Mouse (Mus musculus) kidney, adult 2 months (tissue): Measurements from ENCODE around the gene Pfn4. TPM values are rescaled to one million over a fixed set of nuclear protein-coding genes. Genes with fewer than 3 reads are reported as not detected.

ENCODE experiments used
- DNase-seq: peaks from one replicate; pipeline ENCODE4 v3.0.0; 2021
- H3K27ac ChIP-seq: fragments of 200-500 bp; 2 replicates; pipeline ENCODE4 v1.5.1; 2012; ENCODE audit warnings: low read depth, low read length, control low read depth, inconsistent platforms; ENCODE audit not compliant: insufficient read depth
- H3K27me3 ChIP-seq: fragments of 200-500 bp; replicated peaks from 2 replicates; pipeline ENCODE4 v1.6.1; 2012; ENCODE audit warnings: mild to moderate bottlenecking, moderate library complexity, low read length, inconsistent platforms; ENCODE audit not compliant: control insufficient read depth, insufficient read depth
- H3K36me3 ChIP-seq: fragments of 200-500 bp; 2 replicates; pipeline ENCODE4 v1.6.1; 2012; ENCODE audit warnings: mild to moderate bottlenecking, moderate library complexity, low read length, inconsistent platforms; ENCODE audit not compliant: control insufficient read depth, insufficient read depth
- H3K4me1 ChIP-seq: fragments of 200-500 bp; 2 replicates; pipeline ENCODE4 v1.6.1; 2011; ENCODE audit warnings: low read length; ENCODE audit not compliant: control insufficient read depth, insufficient read depth
- H3K4me3 ChIP-seq: fragments of 200-500 bp; 2 replicates; pipeline ENCODE4 v1.5.1; 2011; ENCODE audit warnings: mild to moderate bottlenecking, low read depth, low read length, control low read depth; ENCODE audit not compliant: insufficient read depth
- CTCF ChIP-seq: fragments of 200-500 bp; conservative IDR thresholded peaks from 2 replicates; pipeline ENCODE4 v1.5.1; 2011; ENCODE audit warnings: low read depth, mild to moderate bottlenecking, control low read depth, low read length, moderate library complexity, mixed read lengths; ENCODE audit not compliant: insufficient read depth, insufficient read length
- POLR2A ChIP-seq: fragments of 200-500 bp; IDR thresholded peaks from one replicate; pipeline ENCODE4 v1.6.1; 2011; ENCODE audit warnings: low read depth, low read length, control low read depth
- WGBS: fragments of 180-500 bp; shearing (Covaris S2); methylation state at CpG from one replicate; pipeline ENCODE4 v1.1.7; 2018; 5-methylcytosine and 5-hydroxymethylcytosine counted together
- polyA plus RNA-seq: library from polyadenylated mRNA; depleted of rRNA; stranded (reverse); fragments of >200 nt; gene quantifications from 2 replicates; pipeline ENCODE4 v1.2.3, GENCODE M21; 2012; rRNA removed

Pfn4 gene
- 0.81 and 0.91 TPM in 2 replicates for polyA plus RNA-seq

- no peaks in the 10 kb centered on the region for H3K27me3 ChIP-seq
- H3K4me3 ChIP-seq, result peak within 1 kb of the TSS; percentile 75
- H3K4me1 ChIP-seq, result peaks cover 4% of the 10 kb centered on the region; the same call in 1 of the 2 replicates
- H3K36me3 ChIP-seq, result no peaks in the 10 kb centered on the region
- peak within 1 kb of the TSS; percentile 93 for H3K27ac ChIP-seq
- TF ChIP-seq POLR2A (no peak), CTCF (peak; percentile 71)
- peak; percentile 98 for DNase-seq
- WGBS, result 2% methylated on average over 61 of the region's 61 CpGs
Measured at GRCm38 (mm10) chr12:4768492-4769332, at the start of gene Pfn4, which contains the start of gene Fam228b. Gene Pfn4 (plus strand): TSS chr12:4769022. Gene Fam228b (minus strand): TSS chr12:4769267.

GRCm38 (mm10) chr12:4719066-4719761 lies 49.6 kb upstream of the Pfn4 start:
- Histone ChIP-seq H3K4me3 (no peak overlapping the region), H3K27me3 (no peaks in the 10 kb centered on the region), H3K36me3 (no peaks in the 10 kb centered on the region), H3K4me1 (no peaks in the 10 kb centered on the region), H3K27ac (no peak overlapping the region)
- TF ChIP-seq CTCF, result no peak
- TF ChIP-seq POLR2A, result no peak
- no peak for DNase-seq
- WGBS, result 84% methylated on average over 13 of the region's 13 CpGs

- Histone ChIP-seq H3K36me3 (no peaks in the 10 kb centered on the region), H3K4me3 (no peak overlapping the region), H3K27me3 (no peaks in the 10 kb centered on the region), H3K27ac (no peak overlapping the region), H3K4me1 (no peaks in the 10 kb centered on the region)
- TF ChIP-seq CTCF (no peak), POLR2A (no peak)
- no peak for DNase-seq
- WGBS, result 79% methylated on average over 17 of the region's 17 CpGs
Measured at GRCm38 (mm10) chr12:4719762-4720754, 48.8 kb upstream of the Pfn4 start.

- H3K27ac ChIP-seq, result no peak overlapping the region
- no peak for DNase-seq
- WGBS, result 91% methylated on average over 3 of the region's 3 CpGs
- no peak overlapping the region for H3K4me3 ChIP-seq
- no peak for TF ChIP-seq POLR2A
- 0 out of 2 replicates have a peak, but pooled peaks have one; percentile 15 for TF ChIP-seq CTCF
- H3K4me1 ChIP-seq, result no peaks in the 10 kb centered on the region
- H3K36me3 ChIP-seq, result no peaks in the 10 kb centered on the region
- H3K27me3 ChIP-seq, result no peaks in the 10 kb centered on the region
Measured at GRCm38 (mm10) chr12:4729165-4729564, 39.7 kb upstream of the Pfn4 start.

- DNase-seq, result no peak
- H3K27me3 ChIP-seq, result no peaks in the 10 kb centered on the region
Measured at GRCm38 (mm10) chr12:4731629-4732028, 37.2 kb upstream of the Pfn4 start.

GRCm38 (mm10) chr12:4732332-4732731 lies 36.5 kb upstream of the Pfn4 start:
- DNase-seq, result no peak

More at GRCm38 (mm10) chr12:4731629-4732028, 37.2 kb upstream of the Pfn4 start:
- TF ChIP-seq CTCF (no peak), POLR2A (no peak)
- Histone ChIP-seq H3K36me3 (no peaks in the 10 kb centered on the region), H3K4me1 (no peaks in the 10 kb centered on the region), H3K27ac (no peak overlapping the region), H3K4me3 (no peak overlapping the region)
- WGBS, result 67% methylated on average over 4 of the region's 4 CpGs

More at GRCm38 (mm10) chr12:4732332-4732731, 36.5 kb upstream of the Pfn4 start:
- WGBS, result 28% methylated on average over 4 of the region's 4 CpGs
- TF ChIP-seq POLR2A (no peak), CTCF (no peak)
- no peaks in the 10 kb centered on the region for H3K4me1 ChIP-seq
- no peaks in the 10 kb centered on the region for H3K36me3 ChIP-seq
- H3K27me3 ChIP-seq, result no peaks in the 10 kb centered on the region
- no peak overlapping the region for H3K27ac ChIP-seq
- H3K4me3 ChIP-seq, result no peak overlapping the region
